Mouse (Mus musculus) midbrain, embryonic 11.5 days (tissue): ENCODE data around the gene Gm5890. TPM values are rescaled to one million over a fixed set of nuclear protein-coding genes. Genes with fewer than 3 reads are reported as not detected.
"Not testable (repeated sequence)": the region's sequence is repeated elsewhere in the genome, so short reads cannot be mapped to it uniquely, and the experiment has no call there.

Experiments
- ATAC-seq: fragments of 200-750 bp; cut with Nextera tagmentation; 2 replicates; pipeline ENCODE4 v1.8.0; 2017; ENCODE audit warnings: moderate TSS enrichment, moderate library complexity; ENCODE audit not compliant: low FRiP score
- DNase-seq: peaks from one replicate; pipeline ENCODE4 v3.0.0; 2015; ENCODE audit warnings: low spot score; ENCODE audit errors: missing footprints
- H3K27ac ChIP-seq: fragments of 300-500 bp; sonication (generic); 2 replicates; pipeline ENCODE4 v1.5.1; 2014; ENCODE audit warnings: low read depth, low read length
- H3K27me3 ChIP-seq: fragments of 300-500 bp; sonication (generic); 2 replicates; pipeline ENCODE4 v1.6.1; 2014; ENCODE audit warnings: mild to moderate bottlenecking, low read length, moderate library complexity, mixed read lengths; ENCODE audit not compliant: control insufficient read depth, insufficient read depth
- H3K36me3 ChIP-seq: fragments of 300-500 bp; sonication (generic); 2 replicates; pipeline ENCODE4 v1.6.1; 2014; ENCODE audit warnings: mild to moderate bottlenecking, low read length, moderate library complexity, mixed read lengths; ENCODE audit not compliant: control insufficient read depth, insufficient read depth
- H3K4me1 ChIP-seq: fragments of 300-500 bp; sonication (generic); 2 replicates; pipeline ENCODE4 v1.6.1; 2014; ENCODE audit warnings: low read length; ENCODE audit not compliant: control insufficient read depth, insufficient read depth
- H3K4me2 ChIP-seq: fragments of 300-500 bp; sonication (generic); 2 replicates; pipeline ENCODE4 v1.6.1; 2014; ENCODE audit warnings: mild to moderate bottlenecking, moderate library complexity
- H3K4me3 ChIP-seq: fragments of 300-500 bp; sonication (generic); 2 replicates; pipeline ENCODE4 v1.5.1; 2014; ENCODE audit warnings: low read depth, low read length
- H3K9ac ChIP-seq: fragments of 300-500 bp; sonication (generic); 2 replicates; pipeline ENCODE4 v1.6.1; 2014; ENCODE audit warnings: low read length
- H3K9me3 ChIP-seq: fragments of 300-500 bp; sonication (generic); 2 replicates; pipeline ENCODE4 v1.6.1; 2016; ENCODE audit warnings: low read length; ENCODE audit not compliant: control insufficient read depth
- WGBS: fragments of 180-500 bp; shearing (Covaris S2); extraction: QIAGEN DNeasy Blood & Tissue Kit; methylation state at CpG from one replicate; pipeline ENCODE4 v1.1.7; 2014; 5-methylcytosine and 5-hydroxymethylcytosine counted together
- polyA plus RNA-seq: library from polyadenylated mRNA; unstranded; fragments of >200 nt; fragmentation: Nextera tagmentation; extraction: Ambion mirVana; gene quantifications from 2 replicates; pipeline ENCODE4 v1.2.1, GENCODE M21; 2014

The Gm5890 gene
- polyA plus RNA-seq, result not detected in 2 replicates

DNA sequence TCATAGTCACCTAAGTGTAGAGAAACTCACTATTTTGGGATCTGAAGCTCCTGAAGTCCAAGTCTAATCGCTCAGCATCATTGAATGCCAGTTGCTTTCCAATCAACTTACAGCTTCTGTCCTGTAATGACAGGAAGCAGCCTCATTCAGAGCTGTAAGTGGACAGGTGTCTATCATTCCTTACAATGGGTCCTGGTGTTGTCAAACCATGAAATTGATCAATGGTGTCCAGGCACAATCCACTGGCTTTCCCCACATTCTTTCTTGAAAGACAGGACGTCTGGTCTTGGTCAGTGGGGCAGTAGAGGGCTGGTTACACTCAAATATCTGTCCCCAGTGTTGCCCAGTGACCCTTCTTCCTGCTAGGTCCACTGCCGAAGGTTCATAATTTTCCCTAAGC is at the start of gene Gm5890:
Gene Gm5890, minus strand, starts transcription at position 101 of the 400 bp plus-strand sequence.
- WGBS, result no CpG with 5 or more reads among the region's 3 CpGs
- not testable (repeated sequence) for H3K4me2 ChIP-seq, H3K9me3 ChIP-seq, H3K27me3 ChIP-seq, DNase-seq, H3K36me3 ChIP-seq, ATAC-seq, H3K27ac ChIP-seq, H3K9ac ChIP-seq, H3K4me3 ChIP-seq, H3K4me1 ChIP-seq

DNA sequence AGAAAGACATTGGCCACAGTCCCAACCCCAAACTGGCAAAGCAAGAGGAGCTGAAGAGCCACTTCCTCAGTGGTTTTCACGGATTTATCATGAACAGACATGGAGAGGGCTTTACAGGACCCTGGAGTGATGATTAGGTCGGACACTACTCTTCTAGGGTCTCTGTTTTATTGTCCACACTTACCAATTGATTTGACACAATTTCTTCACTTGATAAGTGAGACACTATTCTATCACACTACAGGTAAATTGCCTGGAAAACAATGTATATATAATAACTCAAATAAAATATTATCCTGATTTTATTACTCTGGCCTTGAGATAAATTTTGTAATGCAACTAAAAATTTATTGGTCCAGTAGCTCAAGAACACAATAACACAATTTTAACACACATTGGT is 28.9 kb downstream of the Gm5890 start, which contains the start of gene Gm4498:
Gene Gm4498, minus strand, starts transcription at position 101 of the 400 bp plus-strand sequence.
- not testable (repeated sequence) for H3K4me2 ChIP-seq, ATAC-seq, H3K27ac ChIP-seq, H3K4me3 ChIP-seq, H3K9ac ChIP-seq, H3K36me3 ChIP-seq, H3K9me3 ChIP-seq, H3K4me1 ChIP-seq, DNase-seq, H3K27me3 ChIP-seq
- no CpG with 5 or more reads among the region's 2 CpGs for WGBS

Other genes with a start within 250 kb of the Gm5890 start
- gene Vmn1r91, start 163.2 kb downstream of the Gm5890 start, polyA plus RNA-seq, result not detected in 2 replicates
- gene Gm16442, start 140.3 kb downstream of the Gm5890 start, polyA plus RNA-seq, result not detected in 2 replicates
- not detected in 2 replicates for gene Vmn1r93, start 123.7 kb downstream of the Gm5890 start, polyA plus RNA-seq
- gene Vmn1r94, start 94.5 kb downstream of the Gm5890 start, polyA plus RNA-seq, result not detected in 2 replicates
- gene Vmn1r95, start 69.1 kb downstream of the Gm5890 start, polyA plus RNA-seq, result not detected in 2 replicates
- not detected in 2 replicates for gene Gm6164, start 57.2 kb downstream of the Gm5890 start, polyA plus RNA-seq
- not detected in 2 replicates for gene Gm4498, start 29.0 kb downstream of the Gm5890 start, polyA plus RNA-seq
- gene Gm4133, start 71.2 kb upstream of the Gm5890 start, polyA plus RNA-seq, result not detected in 2 replicates
- gene Gm5728, start 112.6 kb upstream of the Gm5890 start, polyA plus RNA-seq, result not detected in 2 replicates
- not detected in 2 replicates for gene Vmn1r100, start 155.1 kb upstream of the Gm5890 start, polyA plus RNA-seq
- gene Vmn1r101, start 179.8 kb upstream of the Gm5890 start, polyA plus RNA-seq, result not detected in 2 replicates
- gene Gm10670, start 212.1 kb upstream of the Gm5890 start, polyA plus RNA-seq, result not detected in 2 replicates
- not detected in 2 replicates for gene Vmn1r103, start 247.7 kb upstream of the Gm5890 start, polyA plus RNA-seq